Mouse (Mus musculus) limb, embryonic 14.5 days (tissue): ENCODE data around the gene Ddx50. TPM values are rescaled to one million over a fixed set of nuclear protein-coding genes. Genes with fewer than 3 reads are reported as not detected.

Experiments
- ATAC-seq: fragments of 200-750 bp; cut with Nextera tagmentation; 2 replicates; pipeline ENCODE4 v1.8.0; 2017; ENCODE audit warnings: low read depth, moderate number of reproducible peaks, moderate TSS enrichment; ENCODE audit not compliant: low FRiP score
- DNase-seq: peaks from one replicate; pipeline ENCODE4 v3.0.0-alpha.2; 2015; ENCODE audit warnings: low spot score
- H3K27ac ChIP-seq: fragments of 300-500 bp; sonication (generic); replicated peaks from 2 replicates; pipeline ENCODE4 v1.5.1; 2014; ENCODE audit warnings: low read depth, mild to moderate bottlenecking, low read length, moderate library complexity, mixed read lengths
- H3K27me3 ChIP-seq: fragments of 300-500 bp; sonication (generic); 2 replicates; pipeline ENCODE4 v1.6.1; 2014; ENCODE audit warnings: low read length, mixed read lengths; ENCODE audit not compliant: control insufficient read depth, insufficient read depth
- H3K36me3 ChIP-seq: fragments of 300-500 bp; sonication (generic); 2 replicates; pipeline ENCODE4 v1.6.1; 2014; ENCODE audit warnings: mild to moderate bottlenecking, low read length, moderate library complexity, mixed read lengths; ENCODE audit not compliant: control insufficient read depth, insufficient read depth
- H3K4me1 ChIP-seq: fragments of 300-500 bp; sonication (generic); 2 replicates; pipeline ENCODE4 v1.6.1; 2014; ENCODE audit warnings: antibody characterized with exemption, low read length, mixed read lengths; ENCODE audit not compliant: control insufficient read depth, insufficient read depth
- H3K4me2 ChIP-seq: fragments of 300-500 bp; sonication (generic); replicated peaks from 2 replicates; pipeline ENCODE4 v1.6.1; 2014; ENCODE audit warnings: low read depth, mild to moderate bottlenecking, low read length, moderate library complexity; ENCODE audit not compliant: severe bottlenecking
- H3K4me3 ChIP-seq: fragments of 300-500 bp; sonication (generic); replicated peaks from 2 replicates; pipeline ENCODE4 v1.5.1; 2014; ENCODE audit warnings: low read length
- H3K9ac ChIP-seq: fragments of 300-500 bp; sonication (generic); 2 replicates; pipeline ENCODE4 v1.6.1; 2014; ENCODE audit warnings: mild to moderate bottlenecking, low read depth, low read length, moderate library complexity; ENCODE audit not compliant: severe bottlenecking
- H3K9me3 ChIP-seq: fragments of 300-500 bp; sonication (generic); 2 replicates; pipeline ENCODE4 v1.6.1; 2016; ENCODE audit warnings: low read length; ENCODE audit not compliant: control insufficient read depth
- POLR2A ChIP-seq: fragments of 200-500 bp; IDR thresholded peaks from 2 replicates; pipeline ENCODE4 v1.8.0; 2012; ENCODE audit warnings: inconsistent platforms, mild to moderate bottlenecking, moderate library complexity, borderline replicate concordance; ENCODE audit not compliant: insufficient read depth, insufficient read length; ENCODE audit errors: extremely low read depth
- WGBS: fragments of 180-500 bp; shearing (Covaris S2); extraction: QIAGEN DNeasy Blood & Tissue Kit; methylation state at CpG from one replicate; pipeline ENCODE4 v1.1.7; 2014; 5-methylcytosine and 5-hydroxymethylcytosine counted together
- polyA plus RNA-seq, 2 experiments: library from polyadenylated mRNA; depleted of rRNA in 1 of 2; stranded (reverse) in 1 of 2; unstranded in 1 of 2; fragments of >200 nt; fragmentation: Nextera tagmentation in 1 of 2; extraction: Ambion mirVana in 1 of 2; gene quantifications; 2 replicates each; pipeline versions ENCODE4 v1.2.1 to v1.2.3; 2012 to 2014

The Ddx50 gene
- polyA plus RNA-seq, 2 experiments = 120 to 165 TPM

- no peak overlapping the region for H3K27ac ChIP-seq
- H3K9me3 ChIP-seq = no peaks in the 10 kb centered on the region
- no peak for ATAC-seq
- no peaks in the 10 kb centered on the region for H3K4me1 ChIP-seq
- no peak for TF ChIP-seq POLR2A
- no peak for DNase-seq
- H3K27me3 ChIP-seq = no peaks in the 10 kb centered on the region
- H3K9ac ChIP-seq = no peak overlapping the region
- WGBS = 82% methylated on average over 5 of the region's 5 CpGs
- no peak overlapping the region for H3K4me2 ChIP-seq
- no peak overlapping the region for H3K4me3 ChIP-seq
- no peaks in the 10 kb centered on the region for H3K36me3 ChIP-seq
Measured at GRCm38 (mm10) chr10:62668043-62668442, 17.0 kb upstream of the Ddx50 start.

DNA sequence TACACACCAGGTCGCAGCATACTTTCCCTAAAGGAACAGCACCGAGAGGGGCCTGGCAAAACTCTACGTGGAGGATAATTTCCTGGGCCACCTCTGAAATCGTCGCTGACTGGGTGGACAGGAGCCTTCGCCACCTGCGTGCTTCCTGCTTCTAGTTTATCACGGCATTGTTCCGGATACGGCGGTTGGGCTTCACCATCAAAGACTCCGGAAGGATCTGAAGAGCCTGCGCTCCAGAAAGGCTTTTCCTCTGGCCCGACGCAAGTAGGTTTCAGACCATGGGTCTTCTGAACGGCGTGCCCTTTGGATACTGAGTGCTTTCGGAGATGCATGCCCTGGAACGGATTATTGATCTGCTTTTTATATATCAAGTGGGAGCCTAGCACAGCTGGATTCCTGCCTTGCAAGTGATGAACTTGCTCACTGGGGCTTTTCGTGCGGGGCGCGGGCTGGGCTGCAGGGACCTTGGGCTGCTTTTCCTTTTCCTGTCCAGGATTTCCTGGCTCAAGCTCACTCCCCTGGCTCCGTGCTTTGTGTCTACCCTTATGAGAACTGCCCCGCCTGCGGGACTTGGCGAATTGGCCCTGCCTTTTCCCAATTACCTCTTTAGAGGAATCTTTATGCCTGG is 14.1 kb upstream of the Ddx50 start:
- Histone ChIP-seq H3K36me3 (no peaks in the 10 kb centered on the region), H3K4me1 (no peaks in the 10 kb centered on the region), H3K4me2 (peak overlapping the region; percentile 34), H3K4me3 (no peak overlapping the region), H3K9me3 (no peaks in the 10 kb centered on the region), H3K9ac (no peak overlapping the region), H3K27ac (no peak overlapping the region), H3K27me3 (no peaks in the 10 kb centered on the region)
- no peak for TF ChIP-seq POLR2A
- no peak for DNase-seq
- WGBS = 55% methylated on average over 27 of the region's 27 CpGs
- no peak for ATAC-seq

DNA sequence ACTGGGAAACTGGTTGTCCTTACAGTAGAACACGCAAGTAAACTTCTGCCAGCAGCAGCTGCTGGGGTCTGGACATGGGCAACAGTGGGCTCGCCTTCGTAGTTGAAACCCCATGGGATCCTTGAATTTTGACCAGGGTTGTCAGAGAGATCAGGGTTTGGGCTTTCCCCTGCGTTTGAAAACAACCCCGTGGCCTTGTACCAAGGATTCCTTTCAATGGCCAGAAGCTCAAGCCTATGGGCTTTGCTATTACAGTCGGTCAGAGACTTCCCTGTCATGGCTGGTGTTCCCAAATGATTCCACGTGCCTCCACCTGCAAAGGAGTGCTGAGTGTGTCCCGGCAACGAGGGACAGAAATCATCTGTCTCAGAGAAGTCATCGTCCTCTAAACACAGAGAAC is 13.2 kb upstream of the Ddx50 start:
- no peak for ATAC-seq
- Histone ChIP-seq H3K4me1 (no peaks in the 10 kb centered on the region), H3K36me3 (no peaks in the 10 kb centered on the region), H3K4me3 (no peak overlapping the region), H3K9me3 (no peaks in the 10 kb centered on the region), H3K4me2 (no peak overlapping the region), H3K27ac (no peak overlapping the region), H3K27me3 (no peaks in the 10 kb centered on the region), H3K9ac (no peak overlapping the region)
- 85% methylated on average over 10 of the region's 10 CpGs for WGBS
- TF ChIP-seq POLR2A = no peak
- no peak for DNase-seq

DNA sequence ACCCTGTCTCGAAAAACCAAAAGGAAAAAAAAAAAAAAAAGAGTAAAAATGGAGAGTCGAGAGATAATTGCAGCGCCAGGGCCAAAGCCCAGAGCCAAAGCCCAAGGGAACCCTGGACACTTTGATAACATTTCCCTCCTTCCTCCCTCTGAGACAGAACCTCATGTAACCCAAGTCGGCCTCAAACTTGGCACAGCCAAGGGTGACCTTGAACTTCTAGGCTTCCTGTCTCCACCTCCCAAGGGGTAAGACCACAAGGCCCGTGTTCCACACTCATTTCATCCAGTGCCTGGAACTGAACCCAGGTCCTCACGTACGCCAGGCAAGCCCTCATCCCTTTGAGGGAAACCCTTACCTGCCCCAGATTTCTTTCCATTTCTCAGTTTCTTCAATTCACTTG is 5.7 kb upstream of the Ddx50 start:
- 85% methylated on average over 7 of the region's 7 CpGs for WGBS
- no peak for ATAC-seq
- DNase-seq = no peak
- Histone ChIP-seq H3K9ac (no peak overlapping the region), H3K36me3 (no peaks in the 10 kb centered on the region), H3K4me2 (no peak overlapping the region), H3K27ac (no peak overlapping the region), H3K9me3 (no peaks in the 10 kb centered on the region), H3K27me3 (no peaks in the 10 kb centered on the region), H3K4me1 (no peaks in the 10 kb centered on the region), H3K4me3 (no peak overlapping the region)
- no peak for TF ChIP-seq POLR2A

- H3K27me3 ChIP-seq = no peaks in the 10 kb centered on the region
- 18% methylated on average over 3 of the region's 3 CpGs for WGBS
Measured at GRCm38 (mm10) chr10:62651961-62652360, 943 bp upstream of the Ddx50 start.

More at GRCm38 (mm10) chr10:62651961-62652360, 943 bp upstream of the Ddx50 start:
- no peak for TF ChIP-seq POLR2A
- Histone ChIP-seq H3K36me3 (peaks cover 3% of the 10 kb centered on the region; the same call in 1 of the 2 replicates), H3K4me2 (peak overlapping the region; percentile 43), H3K27ac (peak overlapping the region; percentile 92), H3K4me3 (peak overlapping the region; percentile 98), H3K4me1 (peaks cover 8% of the 10 kb centered on the region), H3K9ac (peak overlapping the region; percentile 97), H3K9me3 (no peaks in the 10 kb centered on the region)
- ATAC-seq = no peak
- DNase-seq = no peak
